Mouse (Mus musculus) T-helper 1 cell (primary cell): ENCODE measurements around the gene Ing4.
"Not testable (repeated sequence)": the region's sequence is repeated elsewhere in the genome, so short reads cannot be mapped to it uniquely, and the experiment has no call there.

Source experiments
- in situ Hi-C: fragments of 300-600 bp; cut with MboI, MseI; formaldehyde crosslinking; loops from one replicate; pipeline ENCODE4 v1.15.1; 2025; ENCODE audit warnings: high pct_unique_total_duplicates

The Ing4 gene

DNA sequence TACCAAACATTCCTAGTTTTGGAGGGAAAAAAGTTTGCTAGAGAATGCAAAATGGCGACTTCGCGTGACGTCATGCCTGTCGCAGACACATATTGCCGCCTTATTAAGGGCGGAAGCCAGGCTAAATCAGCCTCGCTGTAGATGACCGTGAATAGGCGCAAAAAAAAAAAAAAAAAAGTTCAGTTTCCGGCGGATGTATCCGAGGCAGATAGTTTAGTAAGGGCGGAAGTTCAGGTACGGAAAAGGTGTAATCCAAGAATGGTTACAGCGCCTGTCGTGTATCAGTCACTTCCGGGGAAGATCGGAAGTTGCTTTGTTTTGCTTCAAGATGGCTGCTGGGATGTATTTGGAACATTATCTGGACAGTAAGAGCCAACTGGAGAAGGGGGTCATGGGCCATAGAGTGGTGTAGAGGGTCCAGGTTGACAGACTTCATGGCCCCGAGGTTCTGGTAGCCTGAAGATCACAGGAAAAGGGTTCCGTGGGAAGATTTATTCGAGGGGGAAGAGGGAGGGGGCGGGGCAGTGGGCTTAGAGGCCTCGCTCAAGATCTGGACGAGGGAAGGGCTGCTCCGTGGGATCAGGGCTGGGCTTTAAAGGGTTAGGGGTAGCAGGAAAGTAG lies at the start of gene Ing4:
TSS of gene Ing4 (plus strand) at position 228 of the 621 bp plus-strand sequence.
- in situ Hi-C loops: no loop called here

DNA sequence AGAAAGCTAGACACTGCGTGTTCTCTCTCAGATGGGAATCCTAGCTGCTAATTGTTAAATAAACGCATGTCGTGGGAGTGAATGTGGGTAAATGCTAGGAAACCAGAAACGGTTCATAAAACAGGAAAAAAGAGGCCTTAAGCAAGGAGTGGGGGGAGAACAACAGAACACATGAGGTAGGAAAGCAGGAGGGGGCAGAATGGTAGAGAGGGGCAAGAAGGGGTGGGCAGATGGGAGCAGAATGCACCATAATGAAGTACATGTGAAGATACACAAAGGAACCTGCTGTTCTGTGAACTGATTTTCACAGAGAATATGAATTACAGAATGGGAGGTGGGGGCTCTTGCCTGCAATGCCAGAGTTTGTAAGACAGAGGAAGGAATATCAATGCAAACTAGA lies 47.3 kb upstream of the Ing4 start:
- in situ Hi-C loops: loop anchor here (5.0 kb wide), 1 partner anchor 55 kb away; no protein-coding TSS in a partner anchor

DNA sequence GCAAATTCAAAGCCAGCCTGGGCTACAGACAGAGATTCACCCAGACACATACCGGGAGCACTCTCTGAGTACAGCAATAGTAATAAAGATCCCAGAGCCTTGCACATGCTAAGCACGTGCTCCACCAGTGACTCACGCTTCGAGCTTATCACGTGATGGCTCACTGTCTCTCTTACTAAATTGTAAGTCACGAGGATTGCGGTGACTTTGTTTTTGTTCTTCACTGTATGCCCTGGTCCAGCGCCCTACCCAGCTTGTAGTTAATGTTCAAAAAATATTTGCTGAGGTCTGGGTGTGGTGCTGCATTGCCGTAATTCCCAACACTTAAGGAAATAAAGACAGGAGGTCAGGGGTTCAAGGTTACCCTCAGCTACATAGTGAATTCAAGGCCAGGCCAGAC lies 46.2 kb upstream of the Ing4 start:
- in situ Hi-C loops: loop anchor here (5.0 kb wide), 1 partner anchor 56 kb away; no protein-coding TSS in a partner anchor

DNA sequence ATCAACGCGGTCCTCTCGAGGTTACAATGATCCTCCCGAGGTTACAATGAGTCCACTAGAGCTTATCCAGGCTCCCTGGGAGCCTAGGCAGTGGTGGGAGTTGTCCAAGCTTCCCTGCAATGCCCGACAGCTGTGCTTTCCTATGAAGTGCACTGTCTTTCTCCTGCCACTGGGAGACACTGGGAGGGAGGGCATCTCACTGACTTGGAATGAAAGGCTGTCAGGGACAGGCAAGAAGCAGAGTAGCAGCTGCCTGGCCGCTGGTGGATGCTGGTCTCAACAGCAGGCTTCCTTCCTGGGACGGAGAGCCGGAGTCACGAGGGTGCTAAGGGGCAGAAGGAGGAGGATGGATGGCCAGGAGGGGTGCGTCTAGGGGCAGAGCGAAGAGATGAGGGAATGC lies 45.7 kb upstream of the Ing4 start:
- in situ Hi-C loops: loop anchor here (5.0 kb wide), 1 partner anchor 57 kb away; no protein-coding TSS in a partner anchor

DNA sequence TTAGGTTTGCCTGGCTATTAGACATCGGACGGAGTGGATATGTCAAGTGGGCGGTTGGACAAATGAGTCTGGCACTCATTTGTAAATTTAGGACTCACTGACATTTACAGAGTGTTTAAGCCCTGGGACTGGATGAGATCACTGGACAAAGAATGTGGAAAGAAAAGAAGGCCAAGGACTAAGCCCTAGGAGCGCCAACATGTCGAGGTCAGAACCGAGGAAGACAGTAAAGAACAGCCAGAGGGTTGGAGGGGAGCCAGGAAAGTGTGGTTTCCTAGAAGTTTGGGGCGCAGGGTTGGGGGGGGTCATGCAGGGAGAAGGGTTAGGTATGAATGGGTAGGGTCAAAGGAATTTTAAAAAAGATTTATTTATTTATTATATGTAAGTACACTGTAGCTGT lies 44.3 kb upstream of the Ing4 start:
- in situ Hi-C loops: no loop called here

DNA sequence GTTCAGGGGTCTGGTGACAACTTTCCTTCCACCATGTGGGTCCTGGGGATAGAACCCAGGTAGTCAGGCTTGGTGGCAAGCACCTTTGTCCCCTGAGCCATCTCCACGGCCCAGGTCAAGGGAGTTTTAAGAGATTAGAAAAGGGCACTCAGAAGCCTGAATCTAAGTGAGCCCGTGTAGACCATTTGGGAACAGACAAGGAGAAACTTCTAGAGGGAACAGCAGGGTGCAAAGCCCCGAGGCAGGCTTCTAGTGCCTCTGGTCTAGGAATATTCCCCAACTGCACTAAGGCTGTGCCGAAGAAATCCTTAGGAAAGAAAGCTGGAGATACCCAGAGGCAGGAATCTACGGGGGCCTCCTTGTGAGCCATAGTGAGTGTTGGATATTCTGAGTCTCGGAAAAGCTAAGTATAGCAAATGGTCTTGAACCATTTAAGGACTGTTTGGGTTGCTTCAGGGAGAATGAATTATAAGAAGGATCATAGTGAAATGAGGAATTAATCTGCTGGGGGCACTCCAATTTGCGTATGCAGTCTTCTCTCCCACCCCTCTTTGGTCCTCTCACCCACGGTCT lies 43.6 kb upstream of the Ing4 start:
- in situ Hi-C loops: no loop called here

DNA sequence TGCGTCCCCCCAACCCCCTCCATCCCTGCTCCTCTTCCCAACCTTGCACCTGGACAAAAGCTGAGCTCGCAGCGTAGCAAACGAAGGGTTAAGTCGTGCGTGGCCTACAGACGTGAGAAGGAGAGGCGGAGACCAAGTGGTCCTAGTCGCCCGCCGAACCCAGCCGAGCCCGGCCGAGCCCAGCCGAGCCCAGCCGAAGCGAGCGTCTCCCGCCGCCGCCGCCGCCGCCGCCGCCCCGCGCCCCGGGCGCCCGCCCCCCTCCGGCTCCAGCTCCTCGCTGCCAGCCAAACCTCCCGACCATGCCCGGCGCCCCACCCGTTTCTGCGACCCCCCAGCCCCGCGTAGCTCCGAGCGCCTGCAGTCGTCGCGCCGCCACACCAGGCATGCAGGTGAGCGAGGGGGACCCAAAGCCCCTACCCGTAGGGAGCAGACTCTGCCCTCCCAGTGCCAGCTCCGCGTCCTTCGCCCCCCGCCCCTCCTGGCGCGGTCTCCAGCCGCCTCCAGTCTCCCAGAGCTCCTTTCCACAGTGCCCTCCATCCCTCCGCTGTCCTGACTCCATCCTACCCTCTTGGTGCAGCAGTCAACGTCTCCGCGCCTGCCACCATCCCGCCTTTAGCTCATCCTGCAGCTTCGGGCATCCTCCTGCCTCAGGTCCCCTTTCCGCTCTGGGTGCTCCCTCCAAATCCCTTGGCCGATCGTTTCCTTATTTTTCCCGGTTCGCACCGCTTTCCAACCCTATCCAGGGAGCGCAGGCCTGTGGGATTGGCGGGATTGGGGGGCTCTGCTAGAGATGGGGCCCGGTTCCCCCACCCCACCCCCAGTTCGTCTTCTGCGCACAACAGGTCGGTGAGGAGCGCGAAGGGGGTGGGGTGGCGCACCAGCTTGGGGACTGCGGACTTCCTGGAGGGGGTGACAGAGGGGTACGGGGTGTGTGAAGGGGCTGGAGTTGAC lies 42.7 kb upstream of the Ing4 start, which contains the start of gene Pianp:
TSS of gene Pianp (plus strand) at position 144 of the 951 bp plus-strand sequence.
- in situ Hi-C loops: no loop called here

DNA sequence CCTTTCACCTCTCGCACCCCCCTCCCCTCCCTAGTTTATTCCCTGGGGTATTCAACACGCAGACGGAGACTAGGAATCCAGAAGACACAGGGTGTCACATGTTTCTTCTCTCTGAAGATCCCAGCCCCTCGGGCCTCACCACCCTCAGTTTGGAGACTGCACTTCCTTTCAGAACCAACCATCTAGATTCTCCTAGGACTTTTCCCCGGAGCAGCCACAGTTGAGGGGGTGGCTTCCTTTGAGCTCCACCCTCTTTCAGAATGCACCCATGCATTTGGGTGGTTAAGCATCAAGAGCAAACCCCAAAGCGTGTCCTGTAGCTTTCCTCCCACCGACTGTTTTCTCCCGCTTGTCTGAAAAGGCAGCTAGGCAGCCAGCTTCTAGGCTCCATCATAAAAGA lies 41.5 kb upstream of the Ing4 start:
- in situ Hi-C loops: no loop called here

DNA sequence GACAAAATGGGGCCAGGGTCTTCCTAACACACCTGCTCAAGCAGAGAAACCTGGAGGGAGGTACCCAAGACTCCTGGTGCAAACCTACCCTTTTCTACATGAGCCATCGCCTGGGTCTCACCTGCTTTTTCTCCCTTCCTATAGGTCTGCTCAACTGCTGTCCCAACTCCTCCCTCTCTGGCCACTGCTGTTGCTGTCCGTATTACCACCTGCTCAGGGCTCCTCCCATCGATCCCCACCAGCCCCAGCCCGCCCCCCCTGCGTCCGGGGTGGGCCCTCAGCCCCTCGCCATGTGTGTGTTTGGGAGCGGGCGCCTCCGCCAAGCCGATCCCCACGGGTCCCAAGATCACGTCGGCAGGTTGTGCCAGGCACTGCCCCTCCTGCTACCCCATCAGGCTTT lies 40.5 kb upstream of the Ing4 start:
- in situ Hi-C loops: no loop called here

DNA sequence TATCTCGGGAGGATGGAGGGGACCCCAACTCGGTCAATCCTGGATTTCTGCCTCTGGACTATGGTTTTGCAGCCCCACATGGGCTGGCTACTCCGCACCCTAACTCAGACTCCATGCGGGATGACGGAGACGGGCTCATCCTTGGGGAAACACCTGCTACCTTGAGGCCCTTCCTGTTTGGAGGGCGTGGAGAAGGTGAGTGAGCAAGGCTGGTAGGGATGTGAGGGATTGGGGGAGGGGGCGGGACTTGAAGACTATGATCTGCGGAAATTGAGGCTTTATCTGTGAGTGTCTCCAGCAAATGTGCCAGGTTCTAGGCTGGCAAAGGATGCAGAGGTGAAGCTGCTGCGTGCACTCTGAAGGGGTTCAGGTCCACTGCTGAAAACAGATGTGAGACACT lies 40.0 kb upstream of the Ing4 start:
- in situ Hi-C loops: no loop called here

DNA sequence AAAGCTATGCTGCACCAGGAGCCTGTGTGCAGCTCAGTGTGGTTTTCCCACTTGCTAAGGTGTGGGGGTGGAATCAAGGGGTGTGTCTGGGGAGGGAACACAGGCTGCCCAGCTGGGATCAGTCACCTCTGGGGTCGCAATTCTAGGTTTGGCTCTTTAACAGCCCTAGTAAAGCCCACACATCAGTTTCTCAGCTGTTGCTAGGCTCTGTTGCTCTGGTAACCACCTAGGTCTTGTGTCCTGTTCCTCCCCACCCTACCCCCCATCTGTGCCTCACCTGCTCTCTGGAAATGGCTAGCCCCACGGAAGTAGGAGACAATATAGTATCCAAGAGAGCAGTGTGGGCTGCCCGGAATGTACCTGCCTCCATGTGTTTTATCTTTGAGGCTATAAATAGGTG lies 35.9 kb upstream of the Ing4 start:
- in situ Hi-C loops: loop anchor here (5.0 kb wide), 1 partner anchor 36 kb away; the partner anchor contains the start of gene Cops7a

DNA sequence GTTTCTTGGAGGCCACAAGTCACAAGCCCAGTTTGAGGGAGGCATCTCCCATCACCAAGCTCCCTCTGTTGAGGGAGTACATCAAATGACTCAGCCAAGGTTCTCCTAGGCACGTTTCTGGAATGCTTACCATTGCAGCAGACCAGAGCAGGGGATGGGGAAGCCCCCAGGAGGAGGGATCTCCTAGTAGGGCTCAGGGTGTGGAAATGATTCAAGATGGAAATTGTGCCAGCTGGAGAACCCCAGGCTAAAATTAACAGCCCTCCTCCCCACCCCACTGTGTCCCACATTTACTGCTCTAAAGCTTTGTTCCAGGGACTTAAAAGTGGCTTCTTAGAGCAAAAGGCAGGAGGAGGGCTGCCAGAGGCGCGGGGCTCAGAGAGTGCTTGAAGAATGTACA lies 34.5 kb upstream of the Ing4 start:
- in situ Hi-C loops: no loop called here

DNA sequence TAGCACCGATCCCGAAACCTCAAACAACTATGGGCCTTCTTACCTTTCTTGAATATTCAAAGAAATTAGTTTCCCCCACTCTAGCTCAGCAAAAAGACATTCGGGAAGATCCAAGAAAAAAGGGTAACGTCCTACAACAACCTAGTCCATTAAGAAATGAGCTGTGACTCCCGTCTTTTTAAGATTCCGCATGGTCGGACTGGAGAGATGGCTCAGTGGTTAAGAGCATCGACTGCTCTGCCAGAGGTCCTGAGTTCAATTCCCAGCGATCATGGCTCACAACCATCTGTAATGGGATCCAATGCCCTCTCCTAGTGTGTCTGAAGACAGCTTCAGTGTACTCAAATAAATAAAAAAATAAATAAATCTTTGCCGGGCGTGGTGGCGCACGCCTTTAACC lies 31.5 kb upstream of the Ing4 start:
- in situ Hi-C loops: no loop called here

DNA sequence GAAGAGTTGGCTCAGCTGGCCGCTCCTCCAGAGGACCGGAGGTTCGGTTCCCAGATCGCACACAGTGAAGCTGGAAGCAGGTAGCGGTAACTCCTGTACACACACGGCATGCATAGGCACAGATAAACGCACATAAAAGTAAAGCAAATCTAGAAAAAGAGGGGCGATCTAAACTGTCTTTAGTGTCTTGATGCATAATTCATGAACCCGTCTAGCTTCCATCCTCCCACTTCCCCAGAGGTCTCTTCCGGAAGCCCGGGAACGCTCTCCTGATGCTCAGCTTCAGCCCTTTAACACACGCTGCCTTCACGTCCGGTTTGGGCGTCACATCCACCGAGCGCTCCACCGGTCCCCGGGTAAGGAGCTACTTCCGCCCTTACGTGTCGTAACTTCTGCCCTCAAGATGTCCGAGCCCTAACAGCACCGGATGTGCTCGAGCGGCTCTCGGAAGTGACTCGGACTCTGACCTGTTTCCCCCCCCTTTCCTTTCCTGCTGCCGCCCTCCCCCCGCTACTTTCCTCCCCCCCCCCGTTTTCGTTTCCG lies 30.9 kb upstream of the Ing4 start:
- in situ Hi-C loops: no loop called here

DNA sequence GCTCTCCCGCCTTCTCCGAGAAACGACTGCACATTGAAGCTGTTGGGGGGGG lies 30.6 kb upstream of the Ing4 start, which contains the start of gene Zfp384:
TSS of gene Zfp384 (plus strand) at position 17 of the 52 bp plus-strand sequence.
- in situ Hi-C loops: no loop called here

DNA sequence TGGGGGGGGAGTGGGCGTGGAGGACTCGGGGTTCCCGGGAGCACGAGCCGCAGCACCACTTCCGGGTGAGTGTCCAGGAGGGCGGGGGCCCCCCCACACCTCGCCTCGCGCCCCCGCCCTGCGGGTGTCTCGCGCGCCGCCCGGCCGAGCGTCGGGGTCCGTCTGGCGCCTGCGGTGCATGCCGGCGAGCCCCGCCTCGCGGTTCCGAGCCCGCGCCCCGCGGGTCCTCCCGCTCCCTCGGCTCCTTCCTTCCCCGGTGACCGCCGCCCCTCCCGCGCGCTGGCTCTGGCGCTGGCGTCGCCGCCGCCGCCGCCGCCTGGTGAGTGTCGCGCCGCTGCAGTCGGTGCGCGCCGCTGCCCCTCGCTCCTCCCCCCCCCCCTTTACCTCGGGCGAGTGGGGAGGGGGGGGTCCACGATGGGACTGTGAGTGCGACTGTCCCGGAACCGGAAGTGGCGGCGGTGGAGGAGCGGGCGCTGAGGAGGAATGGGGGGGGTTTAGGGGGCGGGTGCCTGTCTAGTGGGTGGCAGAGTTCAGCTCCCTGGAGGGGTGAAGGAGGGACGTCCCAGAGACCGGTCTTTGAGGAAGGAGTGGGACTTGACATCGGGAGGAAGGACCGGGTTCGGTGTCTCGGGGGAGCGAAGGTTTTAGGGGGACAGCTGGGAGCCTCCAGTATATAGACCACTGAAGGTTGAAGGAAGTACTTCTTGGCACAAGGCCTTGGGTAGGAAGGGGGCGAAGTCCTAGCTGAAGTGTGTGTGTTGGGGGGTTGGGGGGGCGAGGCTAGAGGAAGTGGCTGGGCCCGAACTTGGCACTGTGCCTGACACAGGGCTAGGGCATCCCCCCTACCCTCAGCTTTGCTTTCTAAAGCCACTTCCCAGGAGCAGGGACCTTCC lies 30.1 kb upstream of the Ing4 start:
- in situ Hi-C loops: no loop called here

DNA sequence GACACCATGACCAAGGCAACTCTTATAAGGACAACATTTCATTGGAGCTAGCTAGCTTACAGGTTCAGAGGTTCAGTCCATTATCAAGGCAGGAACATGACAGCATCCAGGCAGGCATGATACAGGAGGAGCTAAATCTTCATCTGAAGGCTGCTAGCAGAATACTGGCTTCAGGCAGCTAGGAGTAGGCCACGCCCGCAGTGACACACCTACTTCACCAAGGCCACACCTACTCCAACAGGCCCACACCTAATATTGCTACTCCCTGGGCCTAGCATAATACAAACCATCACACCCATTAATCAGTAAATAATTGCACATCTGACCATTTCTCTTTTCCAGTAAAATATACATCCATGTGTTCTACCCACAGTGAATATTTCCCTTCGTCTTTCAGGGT lies 21.9 kb upstream of the Ing4 start:
- in situ Hi-C loops: no loop called here

DNA sequence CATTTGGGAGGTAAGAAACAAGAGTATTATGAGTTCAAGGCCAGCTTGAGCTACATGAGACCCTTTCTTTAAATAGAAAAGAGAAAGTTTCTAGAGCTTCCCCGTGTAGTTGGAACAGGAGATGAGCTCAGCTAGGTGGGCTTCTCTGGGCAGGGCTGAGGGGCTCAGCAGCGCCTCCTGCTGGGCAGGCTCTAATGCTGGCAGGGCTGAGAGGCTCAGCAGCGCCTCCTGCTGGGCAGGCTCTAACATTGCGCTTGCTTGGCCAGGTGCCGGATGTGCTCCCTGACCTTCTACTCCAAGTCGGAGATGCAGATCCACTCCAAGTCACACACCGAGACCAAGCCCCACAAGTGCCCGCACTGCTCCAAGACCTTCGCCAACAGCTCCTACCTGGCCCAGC lies 9.0 kb upstream of the Ing4 start:
- in situ Hi-C loops: not testable (repeated sequence)

DNA sequence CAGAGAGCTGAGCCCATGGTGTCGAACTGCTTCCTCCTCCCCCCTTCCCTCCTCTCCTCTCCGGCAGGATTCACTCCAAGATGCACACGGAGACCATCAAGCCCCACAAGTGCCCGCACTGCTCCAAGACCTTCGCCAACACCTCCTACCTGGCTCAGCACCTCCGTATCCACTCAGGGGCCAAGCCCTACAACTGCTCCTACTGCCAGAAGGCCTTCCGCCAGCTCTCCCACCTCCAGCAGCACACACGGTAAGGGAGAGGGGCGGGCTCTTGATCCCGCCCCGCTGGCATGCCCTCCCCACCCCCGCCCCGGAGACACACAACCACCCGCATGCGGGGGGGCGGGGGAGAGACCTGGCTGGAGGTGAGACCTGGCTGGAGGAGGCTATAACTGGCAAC lies 8.0 kb upstream of the Ing4 start:
- in situ Hi-C loops: no loop called here

DNA sequence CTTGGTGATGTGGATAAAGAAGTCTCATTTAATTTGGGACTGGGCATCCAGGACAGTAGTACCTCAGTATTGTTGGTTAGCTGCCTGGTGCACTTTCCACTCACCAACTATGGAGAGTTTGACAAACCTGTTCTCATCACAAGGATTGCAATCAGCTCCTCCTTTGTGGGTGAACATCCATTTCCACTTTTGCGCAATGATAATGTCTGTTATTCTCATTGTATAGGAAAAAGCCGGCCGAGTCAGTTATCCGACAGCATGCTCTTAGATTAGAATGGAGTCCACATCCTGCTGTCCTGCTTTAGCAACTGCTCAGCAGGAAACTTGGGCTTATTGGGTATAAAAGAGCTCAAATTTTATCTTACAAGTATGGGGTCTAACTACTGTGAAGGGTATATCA lies 894 bp upstream of the Ing4 start:
- in situ Hi-C loops: no loop called here

DNA sequence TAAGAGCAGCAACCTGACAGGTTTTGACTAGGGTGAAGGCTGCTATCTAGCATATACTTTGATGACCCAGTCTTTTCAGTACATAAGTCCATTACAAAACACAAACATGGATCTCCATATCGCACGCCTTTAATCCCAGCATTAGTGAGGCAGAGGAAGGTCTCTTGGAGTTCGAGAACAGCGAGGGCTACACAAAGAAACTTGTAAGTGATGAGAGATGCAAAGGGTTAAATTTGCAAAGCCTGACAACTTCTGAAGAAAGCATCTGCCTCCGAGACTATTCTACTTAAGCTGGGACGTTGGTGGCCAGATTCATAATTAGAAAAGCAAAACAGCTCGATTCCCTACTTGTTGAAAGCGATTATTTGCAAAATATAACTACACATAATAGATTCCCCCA lies 429 bp upstream of the Ing4 start:
- in situ Hi-C loops: no loop called here

DNA sequence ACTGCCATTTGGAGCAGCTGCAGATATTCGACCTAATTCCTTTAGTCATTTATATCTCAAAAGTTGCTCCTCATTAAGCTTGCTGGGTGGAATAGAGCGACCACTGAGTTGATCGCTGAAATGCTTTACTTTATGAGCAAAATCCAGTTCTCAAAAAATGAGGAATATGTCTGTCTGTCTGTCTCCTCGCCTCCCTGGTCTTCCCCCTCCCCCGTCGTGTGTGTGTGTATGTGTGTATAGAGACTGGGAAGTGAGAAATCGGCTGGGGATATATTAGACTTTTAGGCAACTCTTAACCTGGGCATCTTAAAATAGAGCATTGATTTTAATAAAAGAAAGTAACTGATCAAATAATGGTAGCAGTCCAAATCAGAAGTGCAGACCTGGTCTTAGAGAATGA lies 661 bp downstream of the Ing4 start:
- in situ Hi-C loops: no loop called here
